18 mouse cellular contexts compared by ENCODE assay signal in genomic region chr3:28185918-28186317, GRCm38 (mm10).
DNase-seq lines count a peak whose midpoint lies in the region; ATAC-seq lines count a peak whose summit lies in the region.
"Had no signal": no experiment of that assay in that cellular context is flagged by ENCODE, and none has a peak within 500 bp of the region (broad histone marks: within the 10 kb centered on the region; RNA-seq: fewer than 3 reads in every experiment).

No protein-coding gene starts in this region.

- no peak overlapping the region for H3K4me2 ChIP-seq in hindbrain, embryonic 13.5 days
- no peak overlapping the region for H3K4me2 ChIP-seq in hindbrain, embryonic 11.5 days (replicated peaks; ENCODE audit: low read depth, low read length)
- no peak overlapping the region for H3K4me2 ChIP-seq in limb, embryonic 12.5 days
- H3K4me2 ChIP-seq: embryonic facial prominence, embryonic 15.5 days; liver, embryonic 15.5 days; neural tube, embryonic 12.5 days had no signal

- 0 out of 2 replicates have a peak, but pooled peaks cover 3% of the 10 kb centered on the region for H3K27me3 ChIP-seq in hindbrain, embryonic 13.5 days
- H3K27me3 ChIP-seq in hindbrain, embryonic 11.5 days (ENCODE audit: control insufficient read depth, insufficient read depth, low read length) = no peaks in the 10 kb centered on the region
- H3K27me3 ChIP-seq in embryonic facial prominence, embryonic 10.5 days (replicated peaks; ENCODE audit: low read depth, poor library complexity, severe bottlenecking) = no peaks in the 10 kb centered on the region
- H3K27me3 ChIP-seq in limb, embryonic 12.5 days = no peaks in the 10 kb centered on the region
- H3K27me3 ChIP-seq: embryonic facial prominence, embryonic 15.5 days; liver, embryonic 15.5 days; neural tube, embryonic 12.5 days had no signal

- no peaks in the 10 kb centered on the region for H3K36me3 ChIP-seq in hindbrain, embryonic 13.5 days
- H3K36me3 ChIP-seq in hindbrain, embryonic 11.5 days (ENCODE audit: control insufficient read depth, insufficient read depth, low read length) = no peaks in the 10 kb centered on the region
- H3K36me3 ChIP-seq in embryonic facial prominence, embryonic 10.5 days (replicated peaks) = no peaks in the 10 kb centered on the region
- no peaks in the 10 kb centered on the region for H3K36me3 ChIP-seq in limb, embryonic 12.5 days
- H3K36me3 ChIP-seq: embryonic facial prominence, embryonic 15.5 days; liver, embryonic 15.5 days; neural tube, embryonic 12.5 days had no signal

- ATAC-seq in hindbrain, embryonic 13.5 days (ENCODE audit: low FRiP score) = no peak
- no peak for ATAC-seq in hindbrain, embryonic 11.5 days (ENCODE audit: low FRiP score)
- ATAC-seq in common myeloid progenitor, adult 5-6 weeks (replicated peaks; ENCODE audit: low read depth, poor library complexity, severe bottlenecking) = 0 out of 2 replicates have a peak, but pooled peaks have one; percentile 31
- no peak; the same call in 1 of the 2 replicates for ATAC-seq in limb, embryonic 12.5 days (ENCODE audit: insufficient number of reproducible peaks, insufficient read depth, low FRiP score, low TSS enrichment, low read depth)
- ATAC-seq: intestine, embryonic 16.5 days had no signal

- no peak overlapping the region for H3K9ac ChIP-seq in hindbrain, embryonic 13.5 days
- no peak overlapping the region for H3K9ac ChIP-seq in hindbrain, embryonic 11.5 days (ENCODE audit: low read depth, low read length)
- H3K9ac ChIP-seq in limb, embryonic 12.5 days (replicated peaks) = no peak overlapping the region
- H3K9ac ChIP-seq: embryonic facial prominence, embryonic 15.5 days; liver, embryonic 15.5 days; neural tube, embryonic 12.5 days had no signal

- H3K4me1 ChIP-seq in hindbrain, embryonic 13.5 days (replicated peaks) = peaks cover 15% of the 10 kb centered on the region; the same call in 1 of the 2 replicates
- no peaks in the 10 kb centered on the region for H3K4me1 ChIP-seq in hindbrain, embryonic 11.5 days (replicated peaks; ENCODE audit: control insufficient read depth, insufficient read depth, low read length)
- H3K4me1 ChIP-seq in embryonic facial prominence, embryonic 10.5 days = peaks cover 27% of the 10 kb centered on the region
- H3K4me1 ChIP-seq in limb, embryonic 12.5 days (replicated peaks) = peaks cover 16% of the 10 kb centered on the region
- H3K4me1 ChIP-seq: liver, embryonic 15.5 days had no signal

- 36% methylated on average over 2 of the region's 2 CpGs for WGBS in hindbrain, embryonic 13.5 days
- WGBS in hindbrain, embryonic 11.5 days = 36% methylated on average over 2 of the region's 2 CpGs
- 14% methylated on average over 2 of the region's 2 CpGs for WGBS in embryonic facial prominence, embryonic 10.5 days
- 13% methylated on average over 2 of the region's 2 CpGs for WGBS in limb, embryonic 12.5 days

- H3K4me3 ChIP-seq in hindbrain, embryonic 13.5 days = no peak overlapping the region
- no peak overlapping the region for H3K4me3 ChIP-seq in hindbrain, embryonic 11.5 days (ENCODE audit: low read depth, low read length)
- H3K4me3 ChIP-seq in embryonic facial prominence, embryonic 10.5 days = no peak overlapping the region
- no peak overlapping the region for H3K4me3 ChIP-seq in limb, embryonic 12.5 days (replicated peaks)
- H3K4me3 ChIP-seq: embryonic facial prominence, embryonic 15.5 days; layer of hippocampus, adult 2 months; liver, embryonic 15.5 days; megakaryocyte, embryonic 14.5 days; neural tube, embryonic 12.5 days had no signal

- no peaks in the 10 kb centered on the region for H3K9me3 ChIP-seq in hindbrain, embryonic 13.5 days
- H3K9me3 ChIP-seq in hindbrain, embryonic 11.5 days (ENCODE audit: control insufficient read depth, low read length) = no peaks in the 10 kb centered on the region
- no peaks in the 10 kb centered on the region for H3K9me3 ChIP-seq in embryonic facial prominence, embryonic 10.5 days
- H3K9me3 ChIP-seq in limb, embryonic 12.5 days = no peaks in the 10 kb centered on the region
- H3K9me3 ChIP-seq: embryonic facial prominence, embryonic 15.5 days; liver, embryonic 15.5 days; megakaryocyte, embryonic 14.5 days; neural tube, embryonic 12.5 days had no signal

- DNase-seq in hindbrain, embryonic 11.5 days (ENCODE audit: low spot score) = no peak
- DNase-seq in embryonic facial prominence, embryonic 10.5 days (ENCODE audit: low spot score) = peak; percentile 13
- no peak for DNase-seq in kidney, adult 8-10 months
- no peak for DNase-seq in heart, adult 8-10 months (ENCODE audit: low spot score)
- DNase-seq: cerebellum, adult 8-10 months; kidney, postnatal 10 days; lung, postnatal 10 days; right cerebral cortex, postnatal 25 days; thymus, postnatal 25 days had no signal

- 0 out of 2 replicates have a peak overlapping the region, but pooled peaks have one; percentile 23 for H3K27ac ChIP-seq in hindbrain, embryonic 13.5 days
- no peak overlapping the region for H3K27ac ChIP-seq in hindbrain, embryonic 11.5 days (ENCODE audit: low read depth, low read length)
- H3K27ac ChIP-seq in embryonic facial prominence, embryonic 10.5 days (replicated peaks) = peak overlapping the region; percentile 62
- H3K27ac ChIP-seq in limb, embryonic 12.5 days = peak overlapping the region; percentile 70; the same call in 1 of the 2 replicates
- H3K27ac ChIP-seq: embryonic facial prominence, embryonic 15.5 days; layer of hippocampus, adult 2 months; liver, embryonic 15.5 days; neural tube, embryonic 12.5 days had no signal
